Mouse (Mus musculus): ENCODE measurements around the gene Tcf7l2.

- TF ChIP-seq POLR2A (IDR thresholded peaks at IDR 0.05; ENCODE audit: low read depth, low read length) = no peak
- TF ChIP-seq CTCF (conservative IDR thresholded peaks at IDR 0.05; ENCODE audit: insufficient read depth, insufficient read length, low read depth, low read length) = no peak
Observed at GRCm38 (mm10) chr19:55913585-55913984, 172.0 kb downstream of the Tcf7l2 start.

All from kidney, adult 2 months (tissue).